Mouse (Mus musculus) erythroblast, embryonic 14.5 days (primary cell): ENCODE measurements around the gene R3hdm2.

Experiments used
- GATA1 ChIP-seq: IDR thresholded peaks from 2 replicates; pipeline ENCODE4 v1.6.1; 2012; ENCODE audit warnings: low read length, inconsistent platforms, mixed read lengths
- TAL1 ChIP-seq: IDR thresholded peaks from 3 replicates; pipeline ENCODE4 v1.6.1; 2012; ENCODE audit warnings: low read length, inconsistent platforms, mixed read lengths

GRCm38 (mm10) chr10:127519041-127519701, 139.0 kb downstream of the R3hdm2 start:
- TF ChIP-seq TAL1 = no peak
- no peak for TF ChIP-seq GATA1
